Mouse (Mus musculus) Patski (cell line): Measurements from ENCODE around the gene Cct5. TPM values are rescaled to one million over a fixed set of nuclear protein-coding genes. Genes with fewer than 3 reads are reported as not detected.

Source experiments
- ATAC-seq: fragments of 100-300 bp; one replicate; pipeline ENCODE4 v1.8.0; 2021
- CTCF ChIA-PET: fragments of 350-600 bp; sonication (Branson Sonifier 250); formaldehyde crosslinking; loops from one replicate; lab custom pipeline; 2022; ENCODE audit warnings: inconsistent platforms; lab: Charles Lee
- POLR2A ChIA-PET: fragments of 350-600 bp; sonication (Branson Sonifier 250); formaldehyde crosslinking; loops from one replicate; lab custom pipeline; 2022; ENCODE audit warnings: antibody characterized with exemption, inconsistent platforms; lab: Charles Lee
- DNase-seq: peaks from one replicate; pipeline ENCODE4 v3.0.0-alpha.2; 2011; ENCODE audit warnings: low read depth, low spot score
- H3K27me3 ChIP-seq: fragments of 371-371 bp; one replicate; pipeline ENCODE4 v1.5.1; 2021
- CTCF ChIP-seq: fragments of 100-300 bp; IDR thresholded peaks from one replicate; pipeline ENCODE4 v1.5.1; 2021
- in situ Hi-C: fragments of 300-500 bp; cut with MboI; formaldehyde crosslinking; loops from 3 replicates; pipeline ENCODE4 v1.11.1; 2018; ENCODE audit warnings: low pct_unique_long_range_greater_than_20kb, mixed read lengths
- polyA plus RNA-seq: library from polyadenylated mRNA; unstranded; gene quantifications from one replicate; pipeline ENCODE4 v1.2.3, GENCODE M21; 2021

Gene Cct5
- polyA plus RNA-seq = 407 TPM

- no peak for TF ChIP-seq CTCF
- in situ Hi-C loops = loop anchor here (25.0 kb wide), 2 partner anchors 635 to 1135 kb away; partner anchors contain the start of gene Sema5a
- ATAC-seq = peak; percentile 91
- CTCF ChIA-PET = no interaction called here
- POLR2A ChIA-PET = interaction anchor here (1.0 to 1.9 kb wide), 3 partner anchors 8 to 71 kb away, joined by 3 to 6 read pairs (median 4); partner anchors contain the start of gene March6
- peak; percentile 84 for DNase-seq
- H3K27me3 ChIP-seq = no peaks in the 10 kb centered on the region
Measured at GRCm38 (mm10) chr15:31601646-31602374, at the start of gene Cct5, which contains the start of gene Fam173b. TSS of gene Cct5 (minus strand) at chr15:31601804. TSS of gene Fam173b (plus strand) at chr15:31601852.

GRCm38 (mm10) chr15:31650821-31651220, 49.2 kb upstream of the Cct5 start:
- ATAC-seq = no peak
- in situ Hi-C loops = no loop called here
- CTCF ChIA-PET = no interaction called here

GRCm38 (mm10) chr15:31649691-31650090, 48.1 kb upstream of the Cct5 start:
- in situ Hi-C loops = no loop called here
- CTCF ChIA-PET = interaction anchor here (1.3 kb wide), 1 partner anchor 10 kb away, joined by 3 read pairs; no protein-coding TSS in a partner anchor

More at GRCm38 (mm10) chr15:31650821-31651220, 49.2 kb upstream of the Cct5 start:
- peaks cover 15% of the 10 kb centered on the region for H3K27me3 ChIP-seq
- POLR2A ChIA-PET = interaction anchor here (0.6 kb wide), 1 partner anchor 38 kb away, joined by 3 read pairs; no protein-coding TSS in a partner anchor
- no peak for TF ChIP-seq CTCF
- DNase-seq = no peak

GRCm38 (mm10) chr15:31647851-31648569, 46.4 kb upstream of the Cct5 start:
- peaks cover 15% of the 10 kb centered on the region for H3K27me3 ChIP-seq
- ATAC-seq (no peak), DNase-seq (no peak)
- CTCF ChIA-PET = interaction anchor here (1.5 kb wide), 1 partner anchor 26 kb away, joined by 4 read pairs; no protein-coding TSS in a partner anchor
- in situ Hi-C loops = no loop called here
- POLR2A ChIA-PET = no interaction called here
- no peak for TF ChIP-seq CTCF

More at GRCm38 (mm10) chr15:31649691-31650090, 48.1 kb upstream of the Cct5 start:
- POLR2A ChIA-PET = no interaction called here
- peaks cover 15% of the 10 kb centered on the region for H3K27me3 ChIP-seq
- DNase-seq (no peak), ATAC-seq (no peak)
- TF ChIP-seq CTCF = no peak

GRCm38 (mm10) chr15:31647225-31647624, 45.6 kb upstream of the Cct5 start:
- no peak for ATAC-seq
- TF ChIP-seq CTCF = no peak
- ChIA-PET POLR2A (no interaction called here), CTCF (interaction anchor here (1.5 kb wide), 1 partner anchor 26 kb away, joined by 4 read pairs; no protein-coding TSS in a partner anchor)
- DNase-seq = no peak
- in situ Hi-C loops = no loop called here
- peaks cover 15% of the 10 kb centered on the region for H3K27me3 ChIP-seq

- ChIA-PET CTCF (no interaction called here), POLR2A (no interaction called here)
- ATAC-seq = peak; percentile 47
- no peak for TF ChIP-seq CTCF
- in situ Hi-C loops = no loop called here
- DNase-seq = no peak
- H3K27me3 ChIP-seq = no peaks in the 10 kb centered on the region
Measured at GRCm38 (mm10) chr15:31636091-31636595, 34.5 kb upstream of the Cct5 start.

- no peak for DNase-seq
- no peak for TF ChIP-seq CTCF
- POLR2A ChIA-PET = no interaction called here
- in situ Hi-C loops = no loop called here
- CTCF ChIA-PET = no interaction called here
- H3K27me3 ChIP-seq = no peaks in the 10 kb centered on the region
- ATAC-seq = no peak
Measured at GRCm38 (mm10) chr15:31634582-31634981, 33.0 kb upstream of the Cct5 start.

- POLR2A ChIA-PET = no interaction called here
- in situ Hi-C loops = no loop called here
- ATAC-seq (peak; percentile 80), DNase-seq (peak; percentile 31)
- no peak for TF ChIP-seq CTCF
- no peaks in the 10 kb centered on the region for H3K27me3 ChIP-seq
- CTCF ChIA-PET = no interaction called here
Measured at GRCm38 (mm10) chr15:31632478-31632877, 30.9 kb upstream of the Cct5 start.

GRCm38 (mm10) chr15:31631396-31631858, 29.8 kb upstream of the Cct5 start:
- DNase-seq (no peak), ATAC-seq (no peak)
- in situ Hi-C loops = no loop called here
- CTCF ChIA-PET = no interaction called here
- POLR2A ChIA-PET = no interaction called here
- H3K27me3 ChIP-seq = no peaks in the 10 kb centered on the region
- TF ChIP-seq CTCF = no peak

- DNase-seq (no peak), ATAC-seq (no peak)
- ChIA-PET POLR2A (no interaction called here), CTCF (interaction anchor here (0.9 kb wide), 1 partner anchor 9 kb away, joined by 3 read pairs; no protein-coding TSS in a partner anchor)
- in situ Hi-C loops = no loop called here
- no peaks in the 10 kb centered on the region for H3K27me3 ChIP-seq
- no peak for TF ChIP-seq CTCF
Measured at GRCm38 (mm10) chr15:31629556-31629955, 28.0 kb upstream of the Cct5 start.
